Mouse (Mus musculus) urinary bladder, postnatal 14 days (tissue): ENCODE results near the gene Steap1.

Experiments used
- DNase-seq: peaks from one replicate; pipeline ENCODE4 v3.0.0; 2021; ENCODE audit warnings: low spot score

Steap1 gene

DNA sequence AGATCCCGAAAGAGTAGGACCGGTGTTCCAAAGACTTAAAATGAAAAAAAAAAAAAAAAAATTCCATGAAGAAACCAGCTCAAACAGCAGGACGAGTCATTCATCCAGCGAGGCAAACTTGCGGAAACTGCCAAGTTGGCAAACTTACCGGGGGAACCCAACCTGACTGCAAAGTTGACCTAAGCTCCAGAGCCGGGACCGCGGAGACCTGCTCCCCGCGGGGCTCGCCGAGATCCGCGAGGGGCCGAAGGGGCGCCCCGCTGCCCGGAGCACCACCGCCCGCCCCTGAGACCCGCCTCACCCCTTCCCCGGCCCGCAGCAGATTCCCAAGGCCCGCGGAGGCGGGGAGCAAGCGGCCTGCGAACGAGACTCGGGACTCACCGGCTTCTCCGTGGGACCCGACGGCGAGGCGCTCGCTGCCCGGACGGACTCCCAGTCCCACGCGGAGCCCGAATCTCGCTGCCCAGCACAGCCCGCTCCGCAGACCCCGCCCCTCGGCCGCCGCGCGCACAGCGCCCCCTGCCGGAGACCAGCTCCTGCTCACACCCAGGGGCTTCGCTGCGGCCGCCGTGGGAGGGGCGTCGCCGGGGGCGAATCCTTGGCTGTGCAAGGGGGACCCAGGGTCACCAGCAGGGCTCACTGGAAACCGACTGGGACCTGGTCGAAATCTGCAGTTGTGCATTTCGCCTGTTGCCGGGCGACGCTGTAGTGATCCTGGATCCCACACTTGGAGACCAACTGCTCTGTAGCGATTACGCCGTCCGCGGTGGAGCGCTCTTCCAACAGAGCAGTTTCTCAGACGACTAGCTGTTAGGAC, at the start of gene Steap1:
Steap1 (minus strand) TSS at position 461 of the 817 bp plus-strand sequence.
- peak; percentile 91 for DNase-seq

GRCm38 (mm10) chr5:5787106-5787505, 38.0 kb upstream of the Steap1 start:
- no peak for DNase-seq

GRCm38 (mm10) chr5:5756392-5757019, 7.4 kb upstream of the Steap1 start:
- no peak for DNase-seq

DNA sequence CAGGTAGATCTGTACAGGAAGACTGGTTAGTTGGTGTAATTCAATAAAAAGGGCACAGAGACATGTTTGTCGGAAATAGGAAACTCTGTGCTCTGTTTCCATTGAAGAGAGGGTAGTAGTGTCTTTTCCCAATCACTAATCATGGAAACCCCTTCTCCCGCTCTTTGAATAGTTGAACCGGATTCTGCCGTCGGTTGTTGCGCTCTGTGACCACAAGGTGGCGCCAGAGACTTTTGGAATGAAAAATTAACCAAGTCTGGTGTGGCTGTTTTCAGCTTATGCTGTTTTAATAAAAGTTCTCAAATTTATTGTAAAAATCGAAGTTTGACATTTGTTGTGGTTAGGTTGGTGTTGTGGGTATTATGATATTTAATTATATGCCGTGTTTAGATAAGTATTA, 5.9 kb upstream of the Steap1 start:
- peak; percentile 56 for DNase-seq

- DNase-seq: peak; percentile 37
Observed at GRCm38 (mm10) chr5:5749772-5750222, 671 bp upstream of the Steap1 start.

- DNase-seq: no peak
Observed at GRCm38 (mm10) chr5:5734445-5734844, 14.7 kb downstream of the Steap1 start.

DNA sequence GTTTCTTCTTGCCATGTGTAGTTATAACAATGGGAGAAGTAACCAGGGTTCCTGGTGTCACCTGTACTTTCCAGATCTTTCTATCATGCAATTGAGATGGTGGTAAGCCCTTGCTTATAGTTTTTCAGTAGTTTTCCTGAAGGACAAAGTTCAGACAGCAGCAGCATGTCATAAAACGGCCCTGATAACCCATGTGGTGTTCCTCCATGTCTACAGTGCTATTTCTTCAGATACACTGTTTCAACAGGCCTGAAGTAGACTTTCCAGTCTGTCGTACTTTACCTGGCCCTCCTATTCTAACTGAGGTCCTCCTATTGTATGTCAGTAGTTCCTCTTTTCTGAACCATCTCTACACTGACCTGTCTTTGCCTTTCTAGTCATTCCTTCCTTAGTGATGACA, 16.3 kb downstream of the Steap1 start:
- DNase-seq: no peak

- DNase-seq: no peak
Observed at GRCm38 (mm10) chr5:5732208-5732607, 16.9 kb downstream of the Steap1 start.

GRCm38 (mm10) chr5:5729904-5730303, 19.2 kb downstream of the Steap1 start:
- DNase-seq: peak; percentile 12

DNA sequence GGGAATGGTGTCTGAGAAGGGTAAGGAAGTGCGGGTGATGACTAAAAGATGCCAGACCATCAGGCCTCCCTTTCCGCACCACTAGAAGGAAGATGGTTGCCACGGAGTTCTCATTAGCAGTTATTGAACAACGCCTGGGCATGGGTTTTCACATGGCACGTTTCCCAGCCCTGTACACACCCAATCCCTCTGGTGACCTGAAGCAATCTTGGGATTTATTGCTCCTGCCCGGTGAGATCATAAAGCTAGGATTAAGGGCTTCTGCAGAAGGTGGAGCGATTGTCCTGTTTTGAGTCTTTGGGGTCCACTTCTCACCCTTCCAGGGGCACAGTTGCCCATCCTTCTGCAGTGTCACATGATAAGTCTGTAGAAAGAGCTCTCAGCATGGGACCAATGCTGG, 26.9 kb downstream of the Steap1 start:
- DNase-seq: no peak

DNA sequence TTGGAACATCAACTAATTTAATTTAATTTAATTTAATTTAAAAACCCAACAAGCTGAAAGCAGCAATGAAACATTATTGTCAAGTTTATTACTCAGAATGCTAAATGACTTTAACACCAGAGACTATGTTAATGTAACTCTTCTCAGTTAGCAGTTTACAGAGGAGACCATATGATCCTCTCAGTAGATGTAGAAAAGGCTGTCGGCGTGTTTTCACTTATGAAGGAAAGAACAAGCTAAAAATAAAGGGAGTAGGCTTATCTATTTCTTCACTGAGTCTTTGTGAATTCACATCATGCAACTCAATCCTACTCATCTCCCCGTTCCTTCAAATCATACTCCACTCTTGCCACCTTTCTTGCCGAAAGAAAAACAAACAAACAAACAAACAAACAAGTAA, 38.1 kb downstream of the Steap1 start:
- no peak for DNase-seq

GRCm38 (mm10) chr5:5707341-5708278, 41.5 kb downstream of the Steap1 start:
- DNase-seq: no peak

DNA sequence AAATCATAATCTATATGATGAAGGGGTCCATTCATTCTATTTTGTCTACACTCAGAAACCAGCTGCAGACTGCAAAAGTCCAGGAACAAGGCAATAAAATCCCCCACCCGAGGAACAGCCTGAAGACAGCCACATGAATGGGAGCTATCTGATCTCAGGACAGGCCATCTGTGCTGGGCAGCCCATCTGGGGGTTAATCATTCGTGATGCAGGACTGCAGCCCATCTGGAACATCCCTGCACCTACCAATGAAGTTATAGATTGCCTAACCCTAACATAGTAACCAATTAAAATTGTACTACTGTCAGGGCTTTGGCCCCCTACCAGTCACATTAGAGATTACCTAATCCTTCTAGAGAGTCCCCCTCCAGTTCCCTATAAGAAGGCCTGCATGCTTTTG, 44.1 kb downstream of the Steap1 start:
- DNase-seq: no peak

DNA sequence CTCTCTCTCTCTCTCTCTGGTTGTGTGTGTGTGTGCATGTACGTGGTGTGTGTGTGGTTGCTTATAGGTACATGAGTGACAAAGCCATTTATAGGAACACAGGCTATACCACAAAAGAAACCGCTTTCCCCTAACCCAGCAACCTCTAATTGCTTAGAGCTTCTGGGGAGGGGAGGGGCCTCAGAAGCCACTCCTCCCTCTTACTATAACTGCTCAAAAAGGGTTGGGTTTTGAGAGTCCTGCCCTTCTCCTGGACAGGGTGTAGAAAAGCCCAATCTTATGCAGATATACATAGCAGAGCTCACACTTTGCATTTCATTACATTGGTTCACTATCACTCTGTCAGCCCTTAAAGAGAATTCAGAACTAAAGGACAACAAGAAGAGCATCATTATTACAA, 48.7 kb downstream of the Steap1 start:
- no peak for DNase-seq

- DNase-seq: no peak
Observed at GRCm38 (mm10) chr5:5698830-5699229, 50.3 kb downstream of the Steap1 start.

- DNase-seq: no peak
Observed at GRCm38 (mm10) chr5:5695401-5695942, 53.7 kb downstream of the Steap1 start.

DNA sequence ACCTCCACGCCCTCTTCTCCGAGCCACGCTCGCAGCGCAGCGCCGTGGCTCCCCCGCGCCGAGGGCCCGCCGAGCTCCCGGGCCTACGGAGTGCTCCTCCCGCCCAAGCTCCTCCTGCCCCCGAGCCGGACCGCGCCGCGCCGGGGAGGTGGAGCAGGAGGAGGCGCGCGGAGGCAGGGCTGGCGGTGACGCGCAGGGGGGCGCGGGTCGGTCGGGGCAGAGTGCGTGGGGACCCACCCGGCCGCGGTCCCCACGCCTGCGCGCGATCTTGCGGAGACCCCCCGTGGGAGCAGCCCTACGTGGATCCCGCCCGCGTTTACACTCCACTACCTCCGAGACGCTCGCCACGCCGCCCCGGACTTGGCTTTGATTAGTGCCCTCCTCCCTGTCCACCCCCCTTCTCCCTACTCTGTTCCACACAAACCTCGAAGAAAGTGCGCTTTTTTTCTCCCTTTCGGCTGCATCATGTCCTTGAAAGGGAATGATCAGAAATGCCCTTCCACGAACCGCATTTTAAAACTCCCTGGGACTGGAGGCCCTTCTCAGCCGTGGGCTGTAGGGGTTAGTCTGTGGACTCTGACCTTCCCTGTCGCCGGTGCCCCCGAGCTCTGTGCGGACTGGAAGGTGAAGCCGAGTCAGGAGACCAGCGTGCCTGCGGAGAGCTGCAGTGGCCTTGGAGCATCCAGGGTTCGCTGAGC, 55.0 kb downstream of the Steap1 start, which contains the start of gene Steap2:
Steap2 (minus strand) TSS at position 623 of the 698 bp plus-strand sequence.
- DNase-seq: peak; percentile 57

DNA sequence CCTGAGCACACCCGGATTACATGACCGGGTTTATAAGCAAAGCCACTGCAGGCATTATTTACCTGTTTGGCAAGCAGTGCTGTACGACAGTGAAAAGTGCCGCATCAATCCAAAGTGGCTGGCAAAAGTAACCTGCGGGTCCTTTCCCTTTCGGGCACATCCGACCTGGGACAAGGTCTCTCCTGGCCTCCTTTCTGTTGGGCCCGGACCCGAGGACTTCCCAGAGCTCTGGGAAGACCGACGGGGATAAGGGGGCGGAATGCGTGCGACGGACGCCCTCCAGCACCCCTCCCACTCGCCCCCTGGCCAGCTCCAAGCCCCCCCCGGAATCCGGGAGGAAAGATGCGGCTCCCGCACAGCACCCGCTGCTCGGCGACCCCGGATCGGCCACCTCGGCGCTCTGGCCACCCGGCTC, 55.6 kb downstream of the Steap1 start:
- no peak for DNase-seq

DNA sequence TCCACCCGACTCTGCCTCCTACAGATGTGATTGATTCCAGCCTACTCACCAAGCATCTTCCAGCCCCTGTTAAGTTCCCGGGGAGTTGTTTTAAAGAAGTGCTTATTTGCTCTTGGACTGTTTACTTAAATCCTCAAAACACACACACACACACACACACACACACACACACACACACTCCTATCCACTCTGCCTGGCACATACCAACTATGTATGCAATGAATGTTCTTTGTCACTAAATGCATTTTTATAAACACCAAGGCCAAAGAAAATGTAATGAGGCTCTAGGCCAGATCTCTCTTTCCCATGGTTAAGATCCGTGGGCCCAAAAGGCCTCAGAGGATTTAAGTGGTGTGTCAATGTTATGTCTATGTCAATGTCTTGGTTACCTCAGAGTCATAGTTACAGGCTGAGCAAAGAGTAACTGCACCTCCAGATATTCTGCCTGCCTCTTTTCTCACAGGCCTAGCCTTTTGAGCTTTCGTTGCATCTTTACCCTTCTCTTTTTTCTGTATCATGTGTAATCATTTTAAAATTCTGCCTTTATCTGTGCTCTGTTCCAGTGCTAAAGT, 56.9 kb downstream of the Steap1 start:
- no peak for DNase-seq

GRCm38 (mm10) chr5:5688945-5689540, 60.1 kb downstream of the Steap1 start:
- no peak for DNase-seq

DNA sequence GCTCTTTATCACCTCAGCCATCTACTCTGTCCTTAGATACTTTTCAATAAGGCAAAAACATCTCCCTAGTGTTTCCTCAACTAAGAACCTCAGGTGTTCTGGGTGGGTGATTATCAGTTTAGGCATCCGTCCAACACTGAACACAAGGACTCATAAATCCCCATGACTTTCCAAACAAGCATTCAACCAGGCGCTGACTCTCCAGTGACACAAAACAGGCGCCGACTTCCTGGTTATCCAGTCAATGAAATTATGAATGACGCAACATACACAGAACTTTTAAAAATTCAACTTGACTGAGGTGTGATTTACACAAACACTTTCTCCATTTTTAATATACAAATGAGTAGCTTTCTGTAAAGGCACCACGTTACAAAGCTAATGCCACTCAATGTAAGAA, 60.9 kb downstream of the Steap1 start:
- DNase-seq: peak; percentile 20
